Mouse (Mus musculus) limb, embryonic 11.5 days (tissue): ENCODE data around the gene Fam214a. TPM values are rescaled to one million over a fixed set of nuclear protein-coding genes. Genes with fewer than 3 reads are reported as not detected.

Experiments
- ATAC-seq: fragments of 200-750 bp; cut with Nextera tagmentation; 2 replicates; pipeline ENCODE4 v1.8.0; 2017; ENCODE audit warnings: low read depth; ENCODE audit not compliant: insufficient number of reproducible peaks, low FRiP score, low TSS enrichment
- DNase-seq: peaks from one replicate; pipeline ENCODE4 v3.0.0-alpha.2; 2015; ENCODE audit warnings: low spot score
- H3K27ac ChIP-seq: fragments of 300-500 bp; sonication (generic); replicated peaks from 2 replicates; pipeline ENCODE4 v1.5.1; 2014; ENCODE audit warnings: low read depth, mild to moderate bottlenecking, low read length
- H3K27me3 ChIP-seq: fragments of 300-500 bp; sonication (generic); 2 replicates; pipeline ENCODE4 v1.6.1; 2014; ENCODE audit warnings: mild to moderate bottlenecking, low read length, mixed read lengths; ENCODE audit not compliant: control insufficient read depth, insufficient read depth
- H3K36me3 ChIP-seq: fragments of 300-500 bp; sonication (generic); 2 replicates; pipeline ENCODE4 v1.6.1; 2014; ENCODE audit warnings: mild to moderate bottlenecking, low read length, moderate library complexity, mixed read lengths; ENCODE audit not compliant: control insufficient read depth, insufficient read depth
- H3K4me1 ChIP-seq: fragments of 300-500 bp; sonication (generic); 2 replicates; pipeline ENCODE4 v1.6.1; 2014; ENCODE audit warnings: low read length, mixed read lengths; ENCODE audit not compliant: control insufficient read depth, insufficient read depth
- H3K4me2 ChIP-seq: fragments of 300-500 bp; sonication (generic); 2 replicates; pipeline ENCODE4 v1.6.1; 2014; ENCODE audit warnings: low read depth, mild to moderate bottlenecking, moderate library complexity; ENCODE audit not compliant: severe bottlenecking
- H3K4me3 ChIP-seq: fragments of 300-500 bp; sonication (generic); 2 replicates; pipeline ENCODE4 v1.5.1; 2014; ENCODE audit warnings: low read depth, low read length
- H3K9ac ChIP-seq: fragments of 300-500 bp; sonication (generic); 2 replicates; pipeline ENCODE4 v1.6.1; 2014; ENCODE audit warnings: mild to moderate bottlenecking, low read length
- H3K9me3 ChIP-seq: fragments of 300-500 bp; sonication (generic); 2 replicates; pipeline ENCODE4 v1.6.1; 2016; ENCODE audit warnings: low read length; ENCODE audit not compliant: control insufficient read depth
- WGBS: fragments of 180-500 bp; shearing (Covaris S2); extraction: QIAGEN DNeasy Blood & Tissue Kit; methylation state at CpG from one replicate; pipeline ENCODE4 v1.1.7; 2014; 5-methylcytosine and 5-hydroxymethylcytosine counted together
- polyA plus RNA-seq: library from polyadenylated mRNA; unstranded; fragments of >200 nt; fragmentation: Nextera tagmentation; extraction: Ambion mirVana; gene quantifications from 2 replicates; pipeline ENCODE4 v1.2.1, GENCODE M21; 2014

Fam214a gene
- polyA plus RNA-seq, 1 experiment from 2014 or later: 7.6 TPM

DNA sequence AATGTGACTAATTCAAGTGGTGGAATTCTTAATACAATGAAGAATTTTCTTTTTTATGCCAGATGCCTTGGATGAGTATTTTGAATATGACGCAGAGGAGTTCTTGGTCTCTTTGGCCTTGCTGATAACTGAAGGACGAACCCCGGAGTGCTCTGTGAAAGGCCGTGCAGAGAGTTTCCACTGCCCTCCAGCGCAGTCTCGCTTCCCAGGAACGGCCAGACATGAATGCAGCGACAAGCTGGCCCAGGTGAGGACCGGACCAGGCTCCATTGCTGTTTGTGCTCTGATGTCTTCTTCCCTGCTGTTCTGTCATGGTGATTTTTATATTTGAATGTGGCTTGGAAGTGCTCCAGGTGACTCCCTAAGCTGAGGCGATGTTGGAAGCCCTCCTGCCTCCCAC, 51.5 kb downstream of the Fam214a start:
- Histone ChIP-seq H3K27ac (no peak overlapping the region), H3K9me3 (no peaks in the 10 kb centered on the region), H3K4me1 (no peaks in the 10 kb centered on the region), H3K36me3 (no peaks in the 10 kb centered on the region; the same call in 1 of the 2 replicates), H3K9ac (no peak overlapping the region), H3K4me2 (no peak overlapping the region), H3K4me3 (no peak overlapping the region), H3K27me3 (no peaks in the 10 kb centered on the region)
- 94% methylated on average over 10 of the region's 10 CpGs for WGBS
- DNase-seq (no peak), ATAC-seq (no peak)

DNA sequence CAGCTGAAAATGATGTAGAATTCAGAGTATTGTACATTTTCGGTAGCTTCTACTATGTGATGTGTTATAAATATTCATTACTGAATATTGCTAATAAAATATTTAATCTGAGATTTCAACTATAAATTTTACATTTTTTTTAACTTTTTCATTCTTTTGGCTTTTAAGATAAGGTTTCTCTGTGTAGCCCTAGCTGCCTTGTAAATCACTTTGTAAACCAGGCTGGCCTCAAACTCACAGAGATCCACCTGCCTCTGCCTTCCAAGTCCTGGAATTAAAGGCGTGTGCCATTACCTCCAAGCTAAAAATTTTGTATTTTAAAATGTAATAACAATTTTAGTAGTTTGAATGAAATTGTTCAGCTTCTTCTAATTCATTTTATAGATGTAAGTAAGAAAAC, 63.9 kb downstream of the Fam214a start:
- ATAC-seq (no peak), DNase-seq (no peak)
- no peaks in the 10 kb centered on the region for H3K27me3 ChIP-seq
- no peak overlapping the region for H3K4me3 ChIP-seq
- peaks cover 3% of the 10 kb centered on the region; the same call in 1 of the 2 replicates for H3K4me1 ChIP-seq
- H3K27ac ChIP-seq: no peak overlapping the region
- H3K36me3 ChIP-seq: 0 out of 2 replicates have a peak, but pooled peaks cover 2% of the 10 kb centered on the region
- H3K9me3 ChIP-seq: no peaks in the 10 kb centered on the region
- H3K4me2 ChIP-seq: no peak overlapping the region
- H3K9ac ChIP-seq: no peak overlapping the region
- 93% methylated on average over 2 of the region's 2 CpGs for WGBS

DNA sequence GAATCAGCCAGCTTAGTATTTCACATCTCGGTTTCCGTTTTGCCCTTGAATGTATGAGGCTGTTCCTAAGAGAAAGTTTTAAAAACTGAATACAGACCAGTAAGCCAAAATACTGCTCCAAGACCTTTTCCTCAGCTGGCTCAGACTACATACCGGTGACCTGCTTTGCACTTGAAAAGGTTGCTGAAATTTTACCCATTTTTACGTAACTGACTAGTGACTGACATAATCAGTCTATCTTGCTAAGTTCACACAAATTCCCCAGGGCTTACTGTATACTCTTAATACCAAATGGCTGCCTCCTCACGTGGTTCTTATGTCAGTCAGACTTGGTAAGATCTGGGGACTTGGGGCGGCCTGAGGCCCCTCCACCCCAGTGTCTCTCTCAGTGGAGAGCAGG, 66.5 kb downstream of the Fam214a start:
- DNase-seq: no peak
- 88% methylated on average over 6 of the region's 6 CpGs for WGBS
- Histone ChIP-seq H3K27ac (no peak overlapping the region), H3K4me1 (peaks cover 3% of the 10 kb centered on the region; the same call in 1 of the 2 replicates), H3K4me2 (no peak overlapping the region), H3K27me3 (no peaks in the 10 kb centered on the region), H3K4me3 (no peak overlapping the region), H3K9me3 (no peaks in the 10 kb centered on the region), H3K36me3 (0 out of 2 replicates have a peak, but pooled peaks cover 2% of the 10 kb centered on the region), H3K9ac (no peak overlapping the region)
- no peak for ATAC-seq

DNA sequence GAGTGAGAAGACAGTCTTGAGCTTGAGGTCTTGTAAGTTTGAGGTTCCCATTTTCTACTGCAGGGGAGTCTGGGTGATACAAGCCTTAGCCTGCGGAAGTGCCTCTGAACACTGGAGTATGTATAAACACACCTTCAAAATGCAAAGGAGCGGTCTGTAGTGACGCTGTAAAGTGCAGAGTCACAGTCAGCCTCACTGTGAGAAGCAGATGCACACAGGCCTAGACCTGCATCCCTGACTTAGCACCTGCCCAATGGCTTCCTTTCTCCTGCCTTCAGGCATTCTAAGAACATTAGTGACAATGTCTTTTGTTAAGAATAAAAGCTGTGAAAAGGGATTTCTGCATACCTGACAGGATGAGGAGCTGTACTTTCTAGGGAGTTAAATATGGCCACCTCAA, 66.9 kb downstream of the Fam214a start:
- 0 out of 2 replicates have a peak, but pooled peaks cover 2% of the 10 kb centered on the region for H3K36me3 ChIP-seq
- H3K9me3 ChIP-seq: no peaks in the 10 kb centered on the region
- H3K4me2 ChIP-seq: no peak overlapping the region
- no peak overlapping the region for H3K9ac ChIP-seq
- H3K27me3 ChIP-seq: no peaks in the 10 kb centered on the region
- no peak overlapping the region for H3K4me3 ChIP-seq
- ATAC-seq (no peak), DNase-seq (no peak)
- 83% methylated on average over 3 of the region's 3 CpGs for WGBS
- H3K4me1 ChIP-seq: peaks cover 3% of the 10 kb centered on the region; the same call in 1 of the 2 replicates
- H3K27ac ChIP-seq: no peak overlapping the region

DNA sequence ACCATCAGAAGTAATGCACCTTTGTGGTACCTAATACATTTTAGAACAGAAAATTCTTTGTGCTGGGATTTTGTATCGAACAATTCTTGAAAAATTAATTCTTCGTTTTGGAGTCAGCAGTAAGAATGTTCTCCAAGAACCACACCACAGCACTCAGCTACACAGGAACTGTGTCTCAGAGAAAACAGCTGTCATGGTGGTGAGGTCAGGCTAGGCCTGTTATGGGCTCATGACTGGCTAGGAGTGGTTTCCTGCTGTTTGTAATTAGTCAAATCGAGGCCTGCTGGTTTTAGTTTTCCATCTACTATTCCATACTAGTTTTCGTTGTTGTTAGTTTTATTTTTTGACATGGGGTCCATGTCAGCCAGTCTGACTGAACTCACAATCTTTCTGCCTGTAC, 67.9 kb downstream of the Fam214a start:
- ATAC-seq: no peak
- Histone ChIP-seq H3K4me1 (peaks cover 3% of the 10 kb centered on the region; the same call in 1 of the 2 replicates), H3K9ac (no peak overlapping the region), H3K36me3 (0 out of 2 replicates have a peak, but pooled peaks cover 2% of the 10 kb centered on the region), H3K4me2 (no peak overlapping the region), H3K27ac (no peak overlapping the region), H3K4me3 (no peak overlapping the region), H3K9me3 (no peaks in the 10 kb centered on the region), H3K27me3 (no peaks in the 10 kb centered on the region)
- WGBS: 58% methylated on average over 4 of the region's 4 CpGs
- DNase-seq: no peak

DNA sequence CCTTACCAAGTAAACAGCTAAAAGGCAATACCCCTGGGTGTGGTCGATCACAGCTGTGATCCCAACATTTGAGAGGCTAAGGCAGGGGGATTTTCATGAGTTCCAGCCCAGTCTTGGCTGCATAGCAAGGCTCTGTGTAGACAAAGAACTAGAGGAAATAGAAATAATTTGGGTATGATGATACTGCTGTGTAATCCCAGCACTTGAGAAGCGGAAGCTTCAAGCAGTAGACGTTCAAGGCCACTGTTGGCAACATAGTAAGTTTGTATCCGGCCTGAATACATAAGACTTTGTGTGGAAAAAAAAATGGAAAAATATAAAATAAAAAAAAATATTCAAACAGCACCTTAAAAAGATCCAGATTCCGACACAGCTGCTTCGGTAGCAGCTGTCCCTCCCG, 69.9 kb downstream of the Fam214a start:
- ATAC-seq (no peak), DNase-seq (no peak)
- Histone ChIP-seq H3K9me3 (no peaks in the 10 kb centered on the region), H3K4me3 (no peak overlapping the region), H3K27ac (no peak overlapping the region), H3K4me1 (peaks cover 3% of the 10 kb centered on the region; the same call in 1 of the 2 replicates), H3K27me3 (no peaks in the 10 kb centered on the region), H3K36me3 (0 out of 2 replicates have a peak, but pooled peaks cover 2% of the 10 kb centered on the region), H3K9ac (no peak overlapping the region), H3K4me2 (no peak overlapping the region)
- 88% methylated on average over 7 of the region's 7 CpGs for WGBS

DNA sequence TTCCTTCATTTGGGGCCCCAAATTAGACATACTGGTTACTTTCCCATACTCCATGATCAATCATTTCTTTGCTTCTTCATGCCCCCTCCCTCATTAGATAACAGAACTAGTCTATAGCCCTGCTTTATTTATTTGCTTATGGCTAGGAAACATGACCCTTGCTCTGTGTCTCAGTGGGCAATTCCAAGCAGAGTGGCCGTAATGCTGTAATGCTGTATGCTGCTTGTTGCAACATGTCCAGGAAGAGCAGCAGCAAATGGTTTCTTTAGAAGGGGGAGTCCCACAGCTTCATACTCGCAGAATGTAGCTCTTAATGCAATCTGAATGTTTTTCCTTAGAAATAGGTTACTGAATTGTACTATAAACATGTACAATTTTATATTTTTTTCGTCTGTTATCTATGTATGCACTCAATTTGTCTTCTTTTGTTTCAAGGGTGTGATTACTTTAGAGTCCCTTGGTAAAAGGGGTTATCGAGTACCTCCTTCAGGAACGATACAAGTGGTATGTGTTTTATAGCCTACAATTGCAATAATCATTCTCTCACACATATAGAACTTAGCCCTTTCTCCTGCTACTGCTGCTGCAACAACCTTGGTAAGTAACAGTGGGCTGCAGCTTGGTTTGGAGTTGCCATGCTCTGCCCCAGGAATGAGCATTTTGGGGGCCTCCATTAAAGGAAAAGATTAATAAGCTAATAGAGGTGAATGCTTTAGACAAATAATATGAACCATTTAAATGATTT, 70.6 kb downstream of the Fam214a start:
- 75% methylated on average over 5 of the region's 5 CpGs for WGBS
- Histone ChIP-seq H3K36me3 (0 out of 2 replicates have a peak, but pooled peaks cover 2% of the 10 kb centered on the region), H3K4me1 (peaks cover 3% of the 10 kb centered on the region; the same call in 1 of the 2 replicates), H3K27me3 (no peaks in the 10 kb centered on the region), H3K4me3 (no peak overlapping the region), H3K9ac (no peak overlapping the region), H3K27ac (no peak overlapping the region), H3K9me3 (no peaks in the 10 kb centered on the region), H3K4me2 (no peak overlapping the region)
- DNase-seq (no peak), ATAC-seq (no peak)

DNA sequence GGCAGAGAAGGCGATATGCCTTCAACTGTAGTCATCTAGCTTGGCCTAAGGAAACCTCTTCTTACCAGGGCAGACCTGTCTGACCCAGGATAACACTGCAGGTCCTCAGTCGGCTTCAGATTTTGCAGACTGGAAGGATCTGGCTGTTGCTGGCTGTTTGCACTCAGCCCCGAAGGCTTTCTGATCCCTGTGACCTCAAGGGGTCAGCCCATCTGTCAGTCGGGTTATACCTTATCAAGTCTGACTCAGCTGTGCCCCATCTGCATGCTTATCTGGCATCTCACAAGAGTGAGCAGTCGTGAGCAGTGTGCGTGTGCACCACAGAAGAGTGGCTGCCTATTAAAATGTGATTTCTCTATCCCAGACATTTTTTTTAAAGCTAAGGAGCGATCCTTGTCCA, 71.4 kb downstream of the Fam214a start:
- Histone ChIP-seq H3K27ac (no peak overlapping the region), H3K4me3 (no peak overlapping the region), H3K9me3 (no peaks in the 10 kb centered on the region), H3K4me1 (peaks cover 3% of the 10 kb centered on the region; the same call in 1 of the 2 replicates), H3K4me2 (no peak overlapping the region), H3K27me3 (no peaks in the 10 kb centered on the region), H3K9ac (no peak overlapping the region), H3K36me3 (0 out of 2 replicates have a peak, but pooled peaks cover 2% of the 10 kb centered on the region)
- DNase-seq: no peak
- 40% methylated on average over 7 of the region's 7 CpGs for WGBS
- ATAC-seq: no peak
